Mouse (Mus musculus) myocyte (in vitro differentiated cells): ENCODE results near the gene Wdr31. TPM values are rescaled to one million over a fixed set of nuclear protein-coding genes. Genes with fewer than 3 reads are reported as not detected.

Experiments
- H3K27me3 ChIP-seq: one replicate; pipeline ENCODE4 v1.6.1; 2011; ENCODE audit not compliant: control insufficient read depth, insufficient read depth, insufficient read length
- H3K36me3 ChIP-seq: one replicate; pipeline ENCODE4 v1.6.1; 2011; ENCODE audit not compliant: control insufficient read depth, insufficient read depth
- H3K4me2 ChIP-seq: one replicate; pipeline ENCODE4 v1.6.1; 2011; ENCODE audit warnings: low read depth, control low read depth
- H3K4me3 ChIP-seq: one replicate; pipeline ENCODE4 v1.5.1; 2011; ENCODE audit warnings: mild to moderate bottlenecking, control low read depth, moderate library complexity
- H3K79me2 ChIP-seq: one replicate; pipeline ENCODE4 v1.6.1; 2011; ENCODE audit not compliant: control insufficient read depth, insufficient read depth
- H3ac ChIP-seq: one replicate; pipeline ENCODE4 v1.6.1; 2011; ENCODE audit not compliant: control insufficient read depth, insufficient read length
- CEBPB ChIP-seq: IDR thresholded peaks from 2 replicates; pipeline ENCODE4 v1.6.1; 2011; ENCODE audit warnings: mild to moderate bottlenecking, moderate library complexity; ENCODE audit not compliant: poor library complexity, insufficient read depth, severe bottlenecking
- E2F4 ChIP-seq: IDR thresholded peaks from one replicate; pipeline ENCODE4 v1.6.1; 2011; ENCODE audit warnings: mild to moderate bottlenecking, control low read depth, moderate library complexity; ENCODE audit not compliant: insufficient read depth
- MAX ChIP-seq: IDR thresholded peaks from one replicate; pipeline ENCODE4 v1.6.1; 2011; ENCODE audit warnings: low read depth, mild to moderate bottlenecking, control low read depth
- MYOD1 ChIP-seq, 3 experiments: IDR thresholded peaks; one replicate each; pipeline ENCODE4 v1.6.1; 2011; ENCODE audit warnings: control low read depth in 2 of 3, low read depth in 2 of 3, mild to moderate bottlenecking in 2 of 3, moderate library complexity in 1 of 3; ENCODE audit not compliant: insufficient read length in 2 of 3, control insufficient read depth in 1 of 3
- MYOG ChIP-seq, 3 experiments: IDR thresholded peaks; one replicate each; pipeline ENCODE4 v1.6.1; 2011; ENCODE audit warnings: control low read depth in 2 of 3, low read depth in 2 of 3, mild to moderate bottlenecking in 2 of 3; ENCODE audit not compliant: insufficient read length in 2 of 3, control insufficient read depth in 1 of 3, insufficient read depth in 1 of 3
- POLR2A ChIP-seq: IDR thresholded peaks from one replicate; pipeline ENCODE4 v1.6.1; 2011; ENCODE audit warnings: low read depth, mild to moderate bottlenecking, control low read depth, moderate library complexity; ENCODE audit not compliant: insufficient read length
- POLR2AphosphoS2 ChIP-seq: IDR thresholded peaks from one replicate; pipeline ENCODE4 v1.6.1; 2011; ENCODE audit warnings: low read depth, control low read depth; ENCODE audit not compliant: insufficient read length
- REST ChIP-seq: IDR thresholded peaks from one replicate; pipeline ENCODE4 v1.6.1; 2011; ENCODE audit warnings: mild to moderate bottlenecking, control low read depth, moderate library complexity; ENCODE audit not compliant: insufficient read depth, insufficient read length
- SRF ChIP-seq: IDR thresholded peaks from one replicate; pipeline ENCODE4 v1.6.1; 2011; ENCODE audit warnings: low read depth; ENCODE audit not compliant: control insufficient read depth, insufficient read length
- TCF12 ChIP-seq: IDR thresholded peaks from one replicate; pipeline ENCODE4 v1.6.1; 2011; ENCODE audit warnings: mild to moderate bottlenecking, control low read depth; ENCODE audit not compliant: poor library complexity, insufficient read depth, severe bottlenecking
- TCF3 ChIP-seq: IDR thresholded peaks from one replicate; pipeline ENCODE4 v1.6.1; 2011; ENCODE audit warnings: low read depth, control low read depth; ENCODE audit not compliant: insufficient read length
- USF1 ChIP-seq: IDR thresholded peaks from one replicate; pipeline ENCODE4 v1.6.1; 2011; ENCODE audit warnings: low read depth, mild to moderate bottlenecking, control low read depth, moderate library complexity
- polyA plus RNA-seq: library from polyadenylated mRNA; unstranded; fragments of >200 nt; fragmentation: generic; extraction: Trizol; gene quantifications from one replicate; pipeline ENCODE4 v1.2.1, GENCODE M21; 2012; ENCODE audit warnings: missing spikeins

Wdr31 gene
- polyA plus RNA-seq, 1 experiment, result 3.3 TPM

DNA sequence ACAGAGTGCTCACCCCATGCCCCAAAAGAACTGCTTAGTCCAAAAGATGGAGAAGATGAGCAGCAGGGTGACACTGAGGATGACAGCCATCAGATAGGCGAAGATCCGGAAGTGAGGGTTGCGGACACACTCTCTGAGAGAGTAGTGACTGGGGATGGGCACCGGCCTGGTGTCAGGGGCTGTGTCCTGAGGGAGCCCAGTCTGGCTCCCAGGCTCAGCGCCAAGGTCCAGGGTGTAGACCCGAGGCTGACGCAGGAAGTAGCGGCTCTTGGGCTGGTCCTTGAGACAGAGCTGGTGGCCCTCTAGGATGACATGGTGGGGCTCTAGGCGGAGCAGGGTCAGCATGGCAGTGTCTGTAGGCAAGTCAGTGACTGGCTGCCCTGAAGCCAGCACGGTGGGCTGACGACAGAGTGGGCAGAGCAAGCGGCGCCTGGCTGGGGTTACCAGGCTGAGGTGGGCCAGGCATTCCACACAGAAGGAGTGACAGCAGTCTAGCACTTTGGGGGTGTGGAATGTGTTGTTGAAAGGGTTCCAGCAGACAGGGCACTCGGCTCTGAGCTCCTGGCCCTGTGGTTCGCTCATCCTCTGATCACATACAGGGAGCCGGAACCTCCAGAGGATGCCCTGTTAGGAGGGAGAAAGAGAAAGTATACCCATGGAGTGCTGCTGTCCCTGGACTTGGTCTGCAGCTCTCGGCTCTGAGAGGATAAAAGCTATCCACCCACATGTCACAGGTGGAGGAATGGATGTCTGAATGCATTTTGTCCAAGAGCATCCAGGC lies 42.5 kb downstream of the Wdr31 start:
- no peak overlapping the region for H3ac ChIP-seq
- H3K36me3 ChIP-seq, result peaks cover 14% of the 10 kb centered on the region
- no peaks in the 10 kb centered on the region for H3K27me3 ChIP-seq
- no peak overlapping the region for H3K4me3 ChIP-seq
- H3K79me2 ChIP-seq, result no peaks in the 10 kb centered on the region
- H3K4me2 ChIP-seq, result no peak overlapping the region
- no peak for TF ChIP-seq MAX
- TF ChIP-seq E2F4, result no peak
- no peak for TF ChIP-seq TCF3
- peak; percentile 10 for TF ChIP-seq POLR2AphosphoS2
- TF ChIP-seq USF1, result no peak
- no peak for TF ChIP-seq MYOD1 (IDR thresholded peaks at IDR 0.05; ENCODE audit: control insufficient read depth in 1 of 3, insufficient read length in 2 of 3, low read depth in 2 of 3)
- TF ChIP-seq REST, result no peak

DNA sequence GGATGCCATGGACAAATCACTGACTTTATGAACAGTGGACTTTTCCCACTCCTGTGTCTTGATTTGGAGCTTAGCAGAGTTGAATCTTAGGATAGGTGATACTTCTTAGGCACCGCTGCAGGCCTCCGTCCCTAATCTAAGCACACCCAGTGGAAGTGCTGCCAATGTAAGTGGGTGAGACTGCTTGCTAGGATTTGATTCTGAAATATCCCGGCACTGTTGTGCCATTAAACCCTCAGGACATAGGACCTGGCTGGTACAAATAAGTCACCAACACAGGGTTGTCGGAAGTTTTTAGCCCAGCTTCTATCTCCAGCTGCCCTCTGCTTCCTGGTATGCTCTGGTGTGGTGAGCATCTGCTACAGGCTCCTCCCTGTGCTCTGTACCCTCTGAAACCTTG lies 44.8 kb downstream of the Wdr31 start:
- Histone ChIP-seq H3ac (no peak overlapping the region), H3K4me2 (no peak overlapping the region), H3K79me2 (no peaks in the 10 kb centered on the region), H3K27me3 (no peaks in the 10 kb centered on the region), H3K4me3 (no peak overlapping the region), H3K36me3 (peaks cover 34% of the 10 kb centered on the region)
- TF ChIP-seq TCF12, result no peak
- no peak for TF ChIP-seq POLR2AphosphoS2
- TF ChIP-seq MYOD1 (IDR thresholded peaks at IDR 0.05; ENCODE audit: control insufficient read depth in 1 of 3, insufficient read length in 2 of 3, low read depth in 2 of 3), result no peak
- TF ChIP-seq MYOG (IDR thresholded peaks at IDR 0.05; ENCODE audit: control insufficient read depth in 1 of 3, insufficient read depth in 1 of 3, insufficient read length in 2 of 3, low read depth in 2 of 3), result no peak
- TF ChIP-seq REST, result no peak
- TF ChIP-seq SRF, result no peak
- TF ChIP-seq USF1, result no peak
- no peak for TF ChIP-seq TCF3
- no peak for TF ChIP-seq E2F4
- TF ChIP-seq CEBPB, result no peak
- TF ChIP-seq MAX, result no peak
- no peak for TF ChIP-seq POLR2A

DNA sequence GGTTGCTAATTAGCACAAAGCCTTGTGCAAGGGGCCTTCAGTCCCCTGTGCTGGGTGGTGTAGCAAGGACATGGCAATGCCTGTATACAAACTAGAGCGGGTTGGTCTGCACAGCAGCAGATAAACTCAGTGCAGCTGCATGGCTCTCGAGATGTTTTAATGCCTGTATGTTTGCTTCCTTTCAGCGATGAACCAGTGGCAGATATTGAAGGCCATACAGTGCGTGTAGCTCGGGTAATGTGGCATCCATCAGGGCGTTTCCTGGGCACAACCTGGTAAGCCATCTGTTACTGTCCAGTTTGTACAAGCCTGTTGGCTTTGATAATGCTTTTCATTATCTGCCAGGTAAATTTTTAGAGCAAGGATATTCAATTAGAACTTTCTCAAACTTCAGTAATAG lies 51.6 kb downstream of the Wdr31 start:
- Histone ChIP-seq H3K27me3 (no peaks in the 10 kb centered on the region), H3K36me3 (peaks cover 80% of the 10 kb centered on the region), H3K4me3 (no peak overlapping the region), H3ac (no peak overlapping the region), H3K4me2 (no peak overlapping the region), H3K79me2 (no peaks in the 10 kb centered on the region)
- TF ChIP-seq TCF12 (no peak), MYOD1 (IDR thresholded peaks at IDR 0.05; ENCODE audit: control insufficient read depth in 1 of 3, insufficient read length in 2 of 3, low read depth in 2 of 3) (no peak), CEBPB (no peak), POLR2A (no peak), USF1 (no peak), TCF3 (no peak), E2F4 (no peak)

DNA sequence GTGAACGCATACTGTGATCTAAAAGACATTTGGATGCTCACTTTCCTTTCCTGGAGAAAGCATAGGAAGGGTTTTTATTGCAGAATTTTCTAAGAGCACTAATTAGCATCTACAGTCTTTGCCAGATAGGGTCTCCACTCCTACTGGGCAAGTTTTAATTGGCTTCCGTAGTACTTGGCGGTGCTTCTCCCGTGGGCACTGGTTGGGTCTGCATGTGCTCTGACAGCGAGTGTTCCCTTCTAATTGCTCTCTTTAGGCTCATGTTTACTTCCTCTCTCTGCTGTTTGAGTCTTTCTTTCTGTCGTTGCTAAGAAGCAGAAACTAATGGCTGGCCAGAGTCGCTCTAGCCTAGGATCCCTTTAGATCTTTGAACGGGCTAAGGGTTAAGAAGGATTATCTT lies 52.2 kb downstream of the Wdr31 start:
- Histone ChIP-seq H3ac (no peak overlapping the region), H3K79me2 (no peaks in the 10 kb centered on the region), H3K4me3 (no peak overlapping the region), H3K27me3 (no peaks in the 10 kb centered on the region), H3K36me3 (peaks cover 77% of the 10 kb centered on the region), H3K4me2 (no peak overlapping the region)
- no peak for TF ChIP-seq MAX
- no peak for TF ChIP-seq SRF
- no peak for TF ChIP-seq MYOG (IDR thresholded peaks at IDR 0.05; ENCODE audit: control insufficient read depth in 1 of 3, insufficient read depth in 1 of 3, insufficient read length in 2 of 3, low read depth in 2 of 3)
- TF ChIP-seq TCF12, result no peak
- no peak for TF ChIP-seq MYOD1 (IDR thresholded peaks at IDR 0.05; ENCODE audit: control insufficient read depth in 1 of 3, insufficient read length in 2 of 3, low read depth in 2 of 3)
- no peak for TF ChIP-seq REST
- no peak for TF ChIP-seq USF1
- no peak for TF ChIP-seq POLR2AphosphoS2
- TF ChIP-seq TCF3, result no peak
- no peak for TF ChIP-seq E2F4
- TF ChIP-seq CEBPB, result no peak
- no peak for TF ChIP-seq POLR2A

DNA sequence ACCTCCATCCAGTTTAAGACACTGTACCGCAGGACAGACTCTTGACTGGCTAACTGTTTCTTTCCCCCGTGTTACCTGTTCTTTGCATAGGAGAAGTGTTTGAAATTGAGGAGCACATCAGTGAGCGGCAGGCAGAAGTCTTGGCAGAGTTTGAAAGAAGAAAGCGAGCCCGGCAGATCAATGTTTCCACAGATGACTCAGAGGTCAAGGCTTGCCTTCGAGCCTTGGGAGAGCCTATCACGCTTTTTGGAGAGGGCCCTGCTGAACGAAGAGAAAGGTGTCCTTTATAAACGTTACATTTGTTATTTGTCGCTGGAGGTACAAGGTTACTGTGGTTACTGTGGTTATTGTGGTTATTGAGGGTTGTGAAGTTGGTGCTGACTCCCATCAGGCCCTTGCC lies 59.1 kb downstream of the Wdr31 start:
- TF ChIP-seq MYOG (IDR thresholded peaks at IDR 0.05; ENCODE audit: control insufficient read depth in 1 of 3, insufficient read depth in 1 of 3, insufficient read length in 2 of 3, low read depth in 2 of 3), result no peak
- TF ChIP-seq E2F4, result no peak
- TF ChIP-seq REST, result no peak
- TF ChIP-seq TCF3, result no peak
- TF ChIP-seq MAX, result no peak
- no peak for TF ChIP-seq MYOD1 (IDR thresholded peaks at IDR 0.05; ENCODE audit: control insufficient read depth in 1 of 3, insufficient read length in 2 of 3, low read depth in 2 of 3)
- TF ChIP-seq USF1, result no peak
- TF ChIP-seq POLR2A, result no peak
- no peak for TF ChIP-seq CEBPB
- no peak for TF ChIP-seq SRF
- Histone ChIP-seq H3K79me2 (peaks cover 40% of the 10 kb centered on the region), H3ac (no peak overlapping the region), H3K27me3 (no peaks in the 10 kb centered on the region), H3K4me3 (no peak overlapping the region), H3K4me2 (no peak overlapping the region), H3K36me3 (peaks cover 46% of the 10 kb centered on the region)
